Mouse (Mus musculus): ENCODE data around the gene Zscan20. TPM values are rescaled to one million over a fixed set of nuclear protein-coding genes. Genes with fewer than 3 reads are reported as not detected.
A peak's percentile ranks its signal among the peaks of the same experiment; 100 is the strongest.

Gene Zscan20
- 0.44 and 0.96 TPM in 2 replicates for polyA plus RNA-seq (2012; ENCODE audit: insufficient read depth, insufficient read length, missing spikeins)

- peak within 1 kb of the TSS; percentile 67 for H3K4me3 ChIP-seq (ENCODE audit: insufficient read depth, low read depth, low read length)
- H3K27ac ChIP-seq (replicated peaks; ENCODE audit: low read depth, low read length), result no peak within 1 kb of the TSS
Observed at GRCm38 (mm10) chr4:128609925-128610402, at the start of gene Zscan20. Zscan20 (minus strand) TSS chr4:128610098.

DNA sequence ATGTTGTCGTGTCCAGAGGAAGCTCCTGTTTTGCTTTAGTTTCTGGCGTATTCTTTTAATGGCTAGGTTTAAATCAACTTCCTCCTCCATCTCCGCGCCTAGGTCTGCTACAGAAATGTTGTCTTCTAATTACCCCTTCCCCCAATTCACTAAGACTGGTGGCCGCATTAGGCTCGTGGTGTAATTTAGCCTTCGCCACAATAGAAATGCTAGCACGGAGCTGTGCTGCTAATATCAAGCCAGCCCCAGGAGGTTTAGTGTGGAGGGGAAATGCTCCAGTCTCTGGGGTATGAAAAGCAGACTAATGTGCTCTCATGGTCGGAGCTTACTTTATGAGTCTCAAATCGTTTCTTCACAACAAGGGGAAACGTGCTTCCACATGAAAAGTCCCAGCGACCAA lies 45.5 kb upstream of the Zscan20 start:
- no peak overlapping the region for H3K27ac ChIP-seq (replicated peaks; ENCODE audit: low read depth, low read length)

More at GRCm38 (mm10) chr4:128609925-128610402, at the start of gene Zscan20:
- no peaks in the 10 kb centered on the region for H3K4me1 ChIP-seq (ENCODE audit: control insufficient read depth, insufficient read depth, insufficient read length, low read length)

DNA sequence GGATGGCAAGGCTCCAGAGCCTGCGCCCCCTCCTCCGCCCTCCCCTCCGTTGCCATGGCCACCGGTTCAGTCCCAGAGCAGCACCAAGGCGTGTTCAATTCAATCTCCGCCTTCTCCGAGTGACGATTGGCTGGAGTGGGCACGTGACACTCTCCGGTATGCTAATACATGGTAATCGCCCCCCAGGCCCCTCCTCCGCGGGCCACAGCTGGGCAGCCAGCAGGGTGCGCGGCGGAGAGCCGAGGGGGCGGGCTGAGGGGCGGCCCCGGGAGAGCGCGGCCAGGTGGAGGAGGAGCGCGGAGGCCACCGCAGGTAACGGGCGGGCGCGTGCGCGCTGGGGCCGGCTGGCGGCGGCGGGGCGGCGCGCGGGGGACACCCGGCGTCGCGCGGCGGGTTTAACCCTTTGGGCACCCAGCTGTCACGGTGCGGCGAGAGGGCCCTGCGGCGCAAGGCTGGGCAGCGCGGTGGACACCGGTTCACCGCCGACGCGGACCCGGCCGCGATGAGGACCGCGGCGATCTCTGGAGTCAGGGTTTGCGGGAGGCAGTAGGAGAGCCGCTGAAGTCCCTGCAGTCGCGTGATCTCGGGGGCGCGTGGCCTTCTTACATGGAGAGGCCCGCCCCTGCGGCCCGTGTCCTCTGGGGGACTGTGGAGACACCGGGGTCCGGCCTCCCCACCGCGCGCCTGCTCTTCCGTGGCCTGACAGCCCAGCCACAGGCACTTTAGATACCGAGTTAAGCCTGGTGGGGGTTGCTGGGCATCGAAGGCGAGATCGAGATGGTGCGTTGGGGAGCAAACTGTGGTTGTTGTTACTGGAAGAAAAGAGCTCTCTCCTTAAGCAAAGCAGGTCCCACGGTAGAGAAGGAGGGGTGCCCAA lies 44.8 kb upstream of the Zscan20 start, which contains the start of gene Phc2:
TSS of gene Phc2 (plus strand) at position 198 of the 877 bp plus-strand sequence.
- Histone ChIP-seq H3K4me3 (ENCODE audit: insufficient read depth, low read depth, low read length) (peak within 1 kb of the TSS; percentile 63), H3K4me1 (ENCODE audit: control insufficient read depth, insufficient read depth, insufficient read length, low read length) (no peaks in the 10 kb centered on the region; the same call in 1 of the 2 replicates), H3K27ac (replicated peaks; ENCODE audit: low read depth, low read length) (no peak within 1 kb of the TSS)

More for the DNA sequence above, 45.5 kb upstream of the Zscan20 start:
- Histone ChIP-seq H3K4me3 (ENCODE audit: insufficient read depth, low read depth, low read length) (peak overlapping the region; percentile 63), H3K4me1 (ENCODE audit: control insufficient read depth, insufficient read depth, insufficient read length, low read length) (no peaks in the 10 kb centered on the region; the same call in 1 of the 2 replicates)

- H3K4me1 ChIP-seq (ENCODE audit: control insufficient read depth, insufficient read depth, insufficient read length, low read length), result no peaks in the 10 kb centered on the region; the same call in 1 of the 2 replicates
- no peak overlapping the region for H3K27ac ChIP-seq (replicated peaks; ENCODE audit: low read depth, low read length)
- H3K4me3 ChIP-seq (ENCODE audit: insufficient read depth, low read depth, low read length), result no peak overlapping the region
Observed at GRCm38 (mm10) chr4:128652584-128653298, 42.8 kb upstream of the Zscan20 start.

DNA sequence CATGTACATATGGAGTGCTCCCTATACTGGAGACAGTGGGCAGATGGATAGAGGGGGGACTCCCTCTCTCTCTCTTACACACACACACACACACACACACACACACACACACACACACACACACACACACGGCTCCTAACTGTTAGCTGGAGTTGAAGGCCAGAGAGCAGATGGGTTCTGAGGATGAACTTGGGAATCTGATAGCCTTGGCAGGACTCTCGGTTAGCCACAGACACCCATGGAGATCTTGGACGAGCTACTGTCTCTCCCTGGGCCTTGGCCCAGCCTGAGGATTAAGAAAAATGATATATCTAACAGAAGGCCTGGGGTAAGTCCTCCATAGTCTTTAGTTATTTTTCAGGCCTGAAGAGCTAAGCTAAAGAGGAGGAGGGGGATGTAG lies 41.6 kb upstream of the Zscan20 start:
- H3K27ac ChIP-seq (replicated peaks; ENCODE audit: low read depth, low read length), result no peak overlapping the region
- H3K4me3 ChIP-seq (ENCODE audit: insufficient read depth, low read depth, low read length), result no peak overlapping the region

DNA sequence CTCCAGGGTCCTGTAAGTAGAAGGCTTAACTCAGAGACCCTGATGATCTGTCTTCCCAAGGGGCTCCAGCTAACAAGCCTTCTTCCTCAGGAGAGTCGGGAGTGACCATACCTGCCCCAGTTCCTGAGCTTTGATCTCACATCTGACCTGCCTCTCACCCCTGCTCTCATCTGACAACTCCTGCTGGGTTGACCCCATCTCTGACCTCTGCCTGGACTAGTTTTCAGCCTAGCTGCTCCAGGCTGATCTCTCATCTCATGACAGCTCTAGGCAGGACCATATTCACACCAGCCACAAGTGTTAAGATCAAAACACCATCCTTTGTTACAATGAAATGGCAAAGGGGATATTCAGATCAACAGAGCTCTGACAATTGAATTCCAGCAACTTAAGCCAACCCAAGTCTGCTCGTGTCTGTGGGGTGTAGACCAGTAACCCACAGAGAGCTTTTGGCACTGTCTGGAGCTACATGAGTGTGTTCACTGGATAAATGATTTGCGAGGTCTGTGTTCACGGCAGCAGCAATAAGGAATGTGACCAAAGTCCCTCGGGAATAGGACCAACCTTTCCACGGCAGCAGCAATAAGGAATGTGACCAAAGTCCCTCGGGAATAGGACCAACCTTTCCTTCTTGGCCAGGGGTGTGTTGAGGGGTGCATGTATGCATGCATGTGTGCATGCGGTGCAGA lies 38.8 kb upstream of the Zscan20 start:
- H3K4me1 ChIP-seq (ENCODE audit: control insufficient read depth, insufficient read depth, insufficient read length, low read length), result no peaks in the 10 kb centered on the region
- no peak overlapping the region for H3K27ac ChIP-seq (replicated peaks; ENCODE audit: low read depth, low read length)
- no peak overlapping the region for H3K4me3 ChIP-seq (ENCODE audit: insufficient read depth, low read depth, low read length)

More for the DNA sequence above, 41.6 kb upstream of the Zscan20 start:
- no peaks in the 10 kb centered on the region; the same call in 1 of the 2 replicates for H3K4me1 ChIP-seq (ENCODE audit: control insufficient read depth, insufficient read depth, insufficient read length, low read length)

GRCm38 (mm10) chr4:128646762-128647161 lies 36.9 kb upstream of the Zscan20 start:
- Histone ChIP-seq H3K27ac (replicated peaks; ENCODE audit: low read depth, low read length) (no peak overlapping the region), H3K4me1 (ENCODE audit: control insufficient read depth, insufficient read depth, insufficient read length, low read length) (no peaks in the 10 kb centered on the region)

DNA sequence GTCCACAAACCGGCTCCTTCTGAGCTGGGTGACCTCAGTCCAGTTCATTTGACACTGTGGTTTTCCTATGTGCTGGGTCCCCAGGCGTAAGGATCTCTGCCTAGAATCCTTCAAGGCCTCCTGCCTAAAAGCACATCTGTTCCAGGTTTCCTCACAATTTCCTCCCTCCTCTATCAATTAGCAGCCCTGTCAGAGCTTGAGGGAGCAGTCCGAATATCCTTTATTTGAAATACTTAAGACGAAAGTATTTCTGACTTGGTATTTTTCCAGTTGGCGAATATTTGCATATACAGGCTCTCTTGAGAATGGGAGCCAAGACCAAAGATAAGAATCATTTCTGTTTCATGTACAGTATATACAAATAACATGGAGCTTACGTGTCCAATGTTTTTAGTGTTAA lies 36.0 kb upstream of the Zscan20 start:
- H3K27ac ChIP-seq (replicated peaks; ENCODE audit: low read depth, low read length), result no peak overlapping the region
- no peaks in the 10 kb centered on the region for H3K4me1 ChIP-seq (ENCODE audit: control insufficient read depth, insufficient read depth, insufficient read length, low read length)
- no peak overlapping the region for H3K4me3 ChIP-seq (ENCODE audit: insufficient read depth, low read depth, low read length)

More at GRCm38 (mm10) chr4:128646762-128647161, 36.9 kb upstream of the Zscan20 start:
- no peak overlapping the region for H3K4me3 ChIP-seq (ENCODE audit: insufficient read depth, low read depth, low read length)

- Histone ChIP-seq H3K4me3 (ENCODE audit: insufficient read depth, low read depth, low read length) (no peak overlapping the region), H3K27ac (replicated peaks; ENCODE audit: low read depth, low read length) (no peak overlapping the region), H3K4me1 (ENCODE audit: control insufficient read depth, insufficient read depth, insufficient read length, low read length) (no peaks in the 10 kb centered on the region)
Observed at GRCm38 (mm10) chr4:128641766-128642717, 32.1 kb upstream of the Zscan20 start.

- H3K27ac ChIP-seq (replicated peaks; ENCODE audit: low read depth, low read length), result no peak overlapping the region
- H3K4me1 ChIP-seq (ENCODE audit: control insufficient read depth, insufficient read depth, insufficient read length, low read length), result no peaks in the 10 kb centered on the region
Observed at GRCm38 (mm10) chr4:128638265-128638923, 28.5 kb upstream of the Zscan20 start.

DNA sequence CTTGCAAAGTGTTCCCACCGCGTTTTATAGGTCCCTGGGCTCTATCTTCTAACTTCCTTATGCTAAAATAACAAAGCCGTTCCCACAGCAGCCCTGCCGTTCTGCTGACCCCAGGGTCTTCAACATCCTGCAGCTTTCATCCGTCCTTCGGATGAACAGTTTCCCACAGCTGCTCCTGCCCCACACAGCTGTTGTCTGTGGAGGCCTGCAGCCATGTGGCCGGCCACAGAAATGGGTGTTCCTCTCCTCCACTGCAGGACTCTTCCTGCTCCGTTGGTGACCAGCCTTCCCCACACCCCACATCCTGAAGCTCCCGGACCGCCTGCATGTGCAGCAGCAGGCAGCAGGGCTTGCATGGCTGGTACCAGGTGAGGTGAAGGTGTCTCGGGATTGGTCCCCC lies 27.4 kb upstream of the Zscan20 start:
- Histone ChIP-seq H3K4me3 (ENCODE audit: insufficient read depth, low read depth, low read length) (no peak overlapping the region), H3K4me1 (ENCODE audit: control insufficient read depth, insufficient read depth, insufficient read length, low read length) (no peaks in the 10 kb centered on the region), H3K27ac (replicated peaks; ENCODE audit: low read depth, low read length) (no peak overlapping the region)

More at GRCm38 (mm10) chr4:128638265-128638923, 28.5 kb upstream of the Zscan20 start:
- no peak overlapping the region for H3K4me3 ChIP-seq (ENCODE audit: insufficient read depth, low read depth, low read length)

DNA sequence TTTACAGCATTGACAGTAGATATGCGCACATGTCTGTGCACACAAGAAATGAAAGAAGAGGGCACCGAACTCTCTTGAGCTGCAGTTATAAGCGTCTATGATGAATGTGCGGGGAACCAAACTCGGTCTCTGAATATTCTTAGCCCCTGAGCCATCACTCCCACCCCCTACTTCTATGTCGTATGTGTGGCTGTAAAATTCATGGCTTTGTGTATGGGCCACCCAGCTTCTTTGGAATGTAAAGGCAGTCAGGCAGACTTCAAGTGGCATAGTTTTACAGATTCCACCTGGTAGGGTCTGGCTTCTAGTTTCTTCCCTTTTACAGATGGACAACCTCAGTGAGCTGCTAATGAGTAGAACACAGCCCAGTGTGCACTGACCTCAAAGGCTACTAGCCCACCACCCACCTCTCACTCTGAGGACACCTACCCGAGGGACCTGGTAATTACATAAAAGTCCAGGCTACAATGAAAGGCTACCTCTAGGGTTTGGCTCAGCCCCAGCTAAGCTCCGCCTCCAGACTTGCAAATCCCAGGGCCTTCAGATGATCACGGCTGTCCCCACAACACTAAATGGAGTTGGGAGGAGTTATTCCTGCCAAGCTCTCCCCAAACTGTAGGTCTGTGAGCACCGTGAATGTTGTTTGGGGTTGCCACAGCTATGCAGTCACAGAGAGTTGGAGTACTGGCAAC lies 26.1 kb upstream of the Zscan20 start:
- H3K27ac ChIP-seq (replicated peaks; ENCODE audit: low read depth, low read length), result no peak overlapping the region
- no peak overlapping the region for H3K4me3 ChIP-seq (ENCODE audit: insufficient read depth, low read depth, low read length)
- H3K4me1 ChIP-seq (ENCODE audit: control insufficient read depth, insufficient read depth, insufficient read length, low read length), result no peaks in the 10 kb centered on the region

GRCm38 (mm10) chr4:128635451-128635850 lies 25.6 kb upstream of the Zscan20 start:
- Histone ChIP-seq H3K27ac (replicated peaks; ENCODE audit: low read depth, low read length) (no peak overlapping the region), H3K4me1 (ENCODE audit: control insufficient read depth, insufficient read depth, insufficient read length, low read length) (no peaks in the 10 kb centered on the region), H3K4me3 (ENCODE audit: insufficient read depth, low read depth, low read length) (no peak overlapping the region)

All from brown adipose tissue, adult 24 weeks (tissue).